Mouse (Mus musculus) kidney, adult 8-10 months (tissue): ENCODE measurements around the gene Psmd13.

Source experiments
- DNase-seq, 2 experiments: peaks; one replicate each; pipeline ENCODE4 v3.0.0; 2022

The Psmd13 gene

DNA sequence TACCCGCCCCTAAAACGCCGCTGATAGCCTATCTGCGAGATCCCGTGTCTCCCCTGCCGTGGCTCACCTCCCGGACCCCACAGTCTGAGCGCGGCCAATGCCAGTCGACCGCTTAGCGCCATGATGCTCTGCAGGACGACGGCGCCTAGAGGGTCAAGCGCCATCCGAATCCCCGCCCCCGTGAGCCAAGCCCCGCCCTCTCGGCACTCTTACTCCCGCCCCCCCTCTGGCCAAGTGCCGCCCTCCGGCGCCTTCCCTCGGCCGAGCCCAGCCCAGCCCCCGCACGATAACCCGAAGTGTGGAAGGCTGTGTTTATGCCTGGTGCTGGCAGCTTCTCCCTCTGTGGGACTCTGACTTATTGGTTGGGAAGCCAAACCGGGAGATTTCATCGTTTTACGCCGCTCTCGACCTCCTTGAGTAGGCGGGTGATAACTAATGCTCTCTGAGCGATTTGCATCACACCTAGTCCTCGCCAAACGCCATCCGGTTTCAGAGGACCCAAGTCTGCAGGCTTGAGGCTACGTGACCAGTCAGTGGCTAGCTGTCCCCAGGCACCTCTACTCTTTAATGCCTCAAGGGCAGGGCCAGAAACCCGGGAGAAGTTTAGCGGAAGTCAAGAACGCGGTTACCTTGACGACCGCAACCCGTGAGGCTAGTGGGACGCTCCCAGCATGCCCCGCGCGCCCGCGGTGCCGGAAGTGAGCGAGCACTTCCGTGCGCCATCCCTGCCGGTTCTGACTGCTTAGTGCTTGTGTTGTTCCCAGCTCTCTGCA lies at the start of gene Psmd13, which contains the start of gene Sirt3:
Gene Psmd13, plus strand, starts transcription at position 273 of the 773 bp plus-strand sequence.
Gene Sirt3, minus strand, starts transcription at position 614 of the 773 bp plus-strand sequence.
- peak; percentile 93 to 94 for DNase-seq

DNA sequence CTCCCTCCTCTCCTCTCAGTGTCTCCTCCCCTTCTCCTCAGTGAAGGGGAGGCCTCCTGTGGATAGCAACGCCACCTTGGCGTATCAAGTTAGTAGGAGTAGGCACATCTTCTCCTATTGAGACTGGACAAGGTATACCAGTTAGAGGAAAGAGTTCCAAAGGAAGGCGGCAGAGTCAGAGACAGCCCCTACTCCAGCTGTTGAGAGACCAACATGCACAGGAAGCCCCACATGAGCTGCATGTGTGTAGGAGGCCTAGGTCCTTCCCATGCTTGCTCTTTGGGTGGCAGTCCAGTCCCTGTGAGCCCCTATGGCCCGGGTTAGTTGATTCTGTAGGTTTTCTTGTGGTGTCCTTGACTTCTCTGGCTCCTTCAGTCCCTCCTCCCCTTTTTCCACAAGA lies 48.4 kb upstream of the Psmd13 start:
- no peak for DNase-seq

DNA sequence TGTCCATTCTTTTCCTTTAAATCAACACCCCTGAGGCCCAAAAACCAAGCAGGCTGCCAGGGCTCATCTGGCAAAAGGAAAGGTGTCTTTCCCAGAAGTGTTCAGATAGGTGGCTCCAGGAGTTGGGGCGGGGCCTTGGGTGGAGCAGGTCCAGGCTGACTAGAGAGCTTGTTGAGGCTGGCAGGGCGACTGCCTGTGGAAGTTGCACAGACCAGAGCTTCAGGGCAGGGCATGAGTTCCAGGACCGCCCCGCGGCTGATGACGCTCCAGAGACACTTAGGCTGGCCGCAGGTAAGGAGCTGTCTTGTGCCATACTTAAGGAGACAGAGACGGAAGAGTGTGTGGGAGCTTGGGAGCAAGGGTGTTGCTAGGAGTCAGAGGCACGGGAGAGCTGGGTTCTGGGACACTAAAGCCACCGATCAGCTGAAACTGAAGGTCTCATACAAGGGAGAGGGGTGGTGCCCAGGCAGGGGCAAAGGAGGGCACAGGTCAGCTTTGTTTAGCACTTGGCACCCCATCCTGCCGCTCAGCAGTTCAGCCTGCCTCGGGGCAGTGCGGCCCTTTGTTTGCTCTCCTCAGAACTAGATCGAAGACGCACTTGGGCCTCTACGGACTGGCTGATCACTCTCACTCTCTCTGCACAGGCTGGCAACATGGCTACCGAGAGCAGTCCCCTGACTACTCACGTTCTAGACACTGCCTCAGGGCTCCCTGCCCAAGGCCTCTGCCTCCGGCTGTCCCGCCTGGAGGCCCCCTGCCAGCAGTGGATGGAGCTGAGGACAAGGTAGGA lies 46.6 kb upstream of the Psmd13 start, which contains the start of gene Urah:
Gene Urah, plus strand, starts transcription at position 51 of the 790 bp plus-strand sequence.
- DNase-seq, result peak in 1 of 2 experiments; percentile 55

DNA sequence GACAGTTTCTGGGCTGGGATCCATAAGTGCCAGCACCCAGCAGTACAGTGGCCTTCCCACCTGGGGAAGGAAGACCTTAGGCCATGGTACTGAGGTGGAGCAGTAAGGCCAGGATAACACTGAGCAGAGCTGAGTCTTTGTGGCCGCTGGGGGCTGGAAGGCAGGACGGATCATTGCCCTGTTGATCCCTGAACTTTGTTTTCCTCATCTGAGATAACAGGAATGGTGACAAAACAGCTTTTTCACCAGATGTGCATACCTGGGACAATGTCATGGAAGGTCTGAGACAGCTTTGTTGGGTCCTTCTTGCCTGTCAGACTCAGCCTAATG lies 46.0 kb upstream of the Psmd13 start:
- DNase-seq, result no peak

DNA sequence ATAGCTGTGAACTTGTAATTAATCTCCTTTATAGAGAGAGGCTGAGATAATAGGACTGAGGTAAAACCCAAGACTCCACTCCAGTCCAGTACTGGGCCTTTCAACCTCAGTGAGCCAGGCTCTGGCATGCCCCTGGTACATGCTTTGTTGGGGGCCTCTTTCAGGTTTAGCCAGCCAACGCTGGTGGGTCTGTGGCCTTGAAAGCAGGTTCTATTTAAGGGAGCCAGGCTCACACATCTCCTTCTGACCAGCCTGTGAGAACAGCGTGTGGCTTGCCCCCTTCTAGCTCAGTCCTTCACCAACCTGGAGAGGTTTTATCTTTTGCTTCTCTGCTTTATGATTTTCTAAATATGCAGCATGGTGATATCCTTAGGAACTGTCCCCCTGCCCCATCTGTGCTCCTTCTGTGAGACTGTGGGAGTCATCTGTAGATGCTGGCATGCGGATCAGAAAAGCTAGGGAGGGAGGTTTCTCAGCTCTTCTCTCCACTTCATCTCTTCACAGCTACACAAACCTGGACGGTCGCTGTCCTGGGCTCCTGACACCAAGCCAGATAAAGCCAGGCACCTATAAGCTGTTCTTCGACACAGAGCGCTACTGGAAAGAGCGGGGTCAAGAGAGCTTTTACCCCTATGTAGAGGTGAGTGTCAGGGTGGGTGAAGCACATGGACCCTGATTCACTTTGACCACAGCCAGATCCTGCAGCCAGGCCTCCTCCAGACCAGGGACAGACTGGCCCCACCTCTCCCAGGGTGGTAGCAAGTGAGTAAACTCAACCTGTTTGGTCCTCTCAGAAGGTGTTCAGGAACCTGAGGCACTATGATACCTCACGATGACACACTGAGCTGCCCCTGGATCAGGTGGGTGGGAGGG lies 45.3 kb upstream of the Psmd13 start:
- DNase-seq, result no peak

DNA sequence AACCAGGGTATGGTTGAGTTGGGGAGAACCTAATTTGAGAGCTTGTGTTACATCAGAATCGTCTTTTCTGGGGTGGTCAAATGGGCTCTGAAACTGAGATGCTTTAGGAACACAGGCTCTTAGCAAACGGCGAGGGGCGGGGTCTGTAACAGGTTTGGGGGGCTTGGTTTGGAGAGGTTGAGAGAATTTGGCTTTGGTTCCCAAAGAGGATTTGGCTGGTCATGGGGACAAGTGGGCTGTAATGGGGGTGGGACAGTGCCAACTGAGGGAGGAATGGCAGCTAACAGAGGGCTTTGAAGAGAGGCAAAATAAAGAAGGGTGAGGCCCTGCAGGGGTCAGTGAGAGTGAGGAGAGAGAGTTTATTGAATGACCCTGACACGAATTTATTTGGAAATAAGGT lies 42.2 kb upstream of the Psmd13 start:
- no peak for DNase-seq

DNA sequence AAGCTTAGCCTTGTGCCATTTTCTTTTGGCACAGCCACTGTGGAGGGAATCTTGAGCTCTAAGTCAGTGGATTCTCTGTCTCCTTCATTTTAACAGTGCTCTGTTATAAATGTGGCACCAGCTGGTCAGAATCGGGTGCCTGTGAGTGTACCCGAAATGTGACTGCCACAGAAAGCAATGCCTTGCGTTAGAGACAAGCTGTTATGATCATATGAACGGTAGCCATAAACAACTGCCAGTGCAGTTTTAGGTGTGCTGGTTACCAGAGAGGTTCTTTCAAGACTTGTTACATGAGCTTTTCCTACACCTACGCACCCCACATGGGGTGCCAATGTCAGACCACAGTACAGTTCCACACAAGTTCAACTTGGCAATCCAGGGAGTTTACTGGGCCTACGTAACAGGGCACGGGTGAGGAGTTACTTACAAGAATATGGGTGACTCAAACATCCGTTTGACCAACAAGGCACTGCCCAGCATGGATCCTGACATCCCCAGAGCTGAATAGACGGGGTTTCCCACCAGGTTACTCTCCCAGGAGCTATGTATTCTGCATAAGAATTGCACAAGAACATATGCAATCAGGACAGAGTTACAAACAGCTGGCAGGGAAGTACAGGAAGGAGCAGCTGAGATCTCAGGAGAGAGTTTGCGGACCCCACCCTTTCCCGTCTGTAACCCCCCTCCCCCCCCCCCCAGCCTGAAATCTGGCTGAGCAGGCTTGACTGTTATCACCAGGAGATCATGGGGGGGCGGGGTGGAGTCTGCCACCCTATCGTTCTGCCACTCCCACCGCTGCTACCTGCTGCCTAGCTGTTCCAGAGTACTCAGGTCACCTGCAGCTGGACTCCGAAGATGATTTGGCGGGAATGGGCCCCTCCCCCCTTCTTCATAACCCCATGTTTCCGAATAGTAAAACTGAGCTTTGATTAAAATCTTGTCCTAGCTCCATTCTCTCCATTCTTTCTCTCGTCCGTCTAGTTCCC lies 40.7 kb upstream of the Psmd13 start:
- DNase-seq, result no peak

DNA sequence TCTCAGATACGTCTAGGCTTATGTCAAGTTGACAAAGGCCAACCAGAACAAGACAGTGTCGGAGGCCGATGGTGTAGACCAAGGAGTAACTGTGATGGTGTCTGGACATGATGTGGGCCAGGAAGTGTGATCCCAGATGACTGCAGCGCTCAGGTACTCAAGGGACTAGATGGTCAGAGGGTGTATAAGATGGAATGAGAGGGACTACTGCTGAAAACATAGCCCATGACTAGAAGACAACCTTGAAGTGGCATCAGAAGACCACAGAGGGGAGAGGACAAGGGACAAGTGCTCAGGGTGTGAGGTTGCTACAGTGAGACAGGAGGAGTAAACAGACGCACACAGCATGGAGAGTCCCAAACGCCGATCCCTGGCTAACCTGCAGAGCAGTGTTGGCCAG lies 38.0 kb upstream of the Psmd13 start:
- no peak for DNase-seq

DNA sequence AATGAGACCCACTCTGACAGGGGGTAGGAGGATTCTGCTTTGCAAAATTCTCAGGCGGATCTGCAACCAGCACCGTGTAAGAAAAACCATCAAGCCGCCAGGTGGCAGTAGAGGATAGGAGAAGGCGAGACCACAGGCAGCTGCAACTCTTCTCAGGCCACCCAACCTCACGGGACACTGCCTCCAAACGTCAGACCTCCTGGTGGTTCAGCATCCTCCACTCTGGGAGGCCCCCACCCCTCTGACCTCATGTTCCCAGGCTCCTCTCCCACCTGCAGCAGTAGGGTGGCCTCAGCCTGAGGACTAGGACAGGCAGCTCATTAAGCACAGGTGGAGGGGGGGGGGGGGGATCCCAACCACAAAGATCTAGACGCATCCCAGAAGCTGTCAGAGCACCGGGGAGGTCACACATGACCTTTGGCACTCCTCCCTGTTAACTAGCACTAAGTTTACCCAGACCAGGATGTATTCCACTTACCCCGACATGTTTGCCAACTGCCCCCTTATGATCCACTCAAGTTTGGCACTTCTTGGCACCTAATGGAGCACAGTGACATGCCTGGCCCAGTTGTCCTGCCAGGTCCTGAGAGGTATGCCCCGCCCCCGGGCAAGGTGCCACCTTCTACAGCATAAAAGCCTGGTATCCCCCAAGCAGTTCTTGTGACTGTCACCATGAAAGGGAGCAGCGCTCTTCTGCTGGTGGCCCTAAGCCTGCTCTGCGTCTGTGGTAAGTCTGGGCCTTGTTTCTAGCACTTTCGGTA lies 36.7 kb upstream of the Psmd13 start, which contains the start of gene Scgb1c1:
Gene Scgb1c1, plus strand, starts transcription at position 643 of the 761 bp plus-strand sequence.
- peak; percentile 77 to 90 for DNase-seq

DNA sequence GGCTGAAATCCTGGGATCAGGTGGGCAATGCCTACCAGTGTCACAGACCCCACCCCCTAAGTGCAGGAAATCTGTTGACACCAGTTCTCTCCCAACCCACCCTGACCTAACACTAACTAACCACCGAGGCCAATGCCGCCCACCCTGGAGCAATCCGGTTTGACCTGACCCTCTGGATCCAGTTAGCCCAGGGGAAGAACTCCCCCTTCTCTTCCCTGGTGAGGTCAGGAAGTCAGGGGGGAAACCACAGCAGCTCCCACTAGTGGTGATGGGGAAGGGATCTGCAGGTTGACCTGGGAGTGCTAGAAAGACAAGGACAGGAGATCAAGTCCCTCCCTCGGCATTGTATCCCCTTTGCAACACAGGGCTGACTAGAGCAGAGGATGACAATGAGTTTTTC lies 36.1 kb upstream of the Psmd13 start:
- no peak for DNase-seq

DNA sequence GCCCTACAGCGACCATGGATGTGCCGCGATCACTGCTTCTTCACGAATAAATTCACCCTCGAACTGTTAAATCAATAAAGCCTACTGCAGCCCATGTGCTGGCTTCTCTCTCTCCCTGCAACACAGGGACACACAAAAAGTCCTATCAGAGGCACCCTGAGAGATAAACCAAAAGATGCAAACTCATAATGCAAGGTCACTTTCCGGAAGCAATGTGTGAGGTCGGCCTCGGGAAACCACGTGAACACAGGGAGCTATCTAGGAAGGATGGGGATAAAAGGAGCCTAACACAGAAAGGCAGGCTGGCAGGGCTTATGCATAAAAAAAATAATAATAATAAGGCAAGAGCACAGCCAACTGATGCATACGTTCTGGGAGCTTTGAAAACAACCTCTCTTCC lies 35.1 kb upstream of the Psmd13 start:
- DNase-seq, result no peak

DNA sequence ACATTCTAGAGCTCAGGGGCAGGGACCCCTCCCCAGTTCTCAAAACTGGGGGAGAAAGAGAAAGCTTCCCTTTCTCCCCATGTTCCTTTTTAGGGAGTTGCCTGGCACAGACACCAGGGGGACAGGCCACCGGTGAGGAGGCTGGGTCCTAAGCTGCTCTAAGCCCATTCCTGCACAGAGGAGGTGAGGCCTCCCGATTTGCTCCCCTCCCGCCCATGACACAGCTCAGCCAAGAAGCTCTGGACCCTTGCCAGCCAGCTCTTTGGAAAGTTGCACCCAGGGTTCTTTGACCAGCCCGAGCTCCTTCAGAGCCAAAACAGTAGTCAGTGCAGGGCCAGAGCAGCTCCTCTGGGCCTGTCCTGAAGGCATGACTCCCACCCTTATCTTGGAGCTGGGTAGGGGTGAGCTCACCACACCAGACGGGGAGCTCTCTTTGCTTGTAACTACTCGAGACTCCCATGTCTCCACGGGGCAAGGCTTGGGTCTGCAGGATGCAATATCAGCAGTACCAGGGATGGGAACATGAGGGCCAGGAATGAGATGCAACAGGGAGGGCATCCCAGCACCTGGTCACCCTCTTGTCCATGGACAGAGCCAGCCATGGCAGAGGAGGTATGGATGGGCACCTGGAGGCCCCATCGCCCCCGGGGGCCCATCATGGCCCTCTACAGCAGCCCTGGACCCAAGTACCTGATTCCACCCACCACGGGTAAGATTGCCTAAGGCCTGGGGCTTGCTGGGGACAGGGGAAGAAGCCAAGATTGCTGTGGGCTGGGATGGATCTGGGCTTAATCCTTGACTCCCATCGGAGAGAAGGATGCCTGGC lies 33.8 kb upstream of the Psmd13 start, which contains the start of gene Odf3:
Gene Odf3, plus strand, starts transcription at position 51 of the 826 bp plus-strand sequence.
- peak; percentile 64 to 68 for DNase-seq

DNA sequence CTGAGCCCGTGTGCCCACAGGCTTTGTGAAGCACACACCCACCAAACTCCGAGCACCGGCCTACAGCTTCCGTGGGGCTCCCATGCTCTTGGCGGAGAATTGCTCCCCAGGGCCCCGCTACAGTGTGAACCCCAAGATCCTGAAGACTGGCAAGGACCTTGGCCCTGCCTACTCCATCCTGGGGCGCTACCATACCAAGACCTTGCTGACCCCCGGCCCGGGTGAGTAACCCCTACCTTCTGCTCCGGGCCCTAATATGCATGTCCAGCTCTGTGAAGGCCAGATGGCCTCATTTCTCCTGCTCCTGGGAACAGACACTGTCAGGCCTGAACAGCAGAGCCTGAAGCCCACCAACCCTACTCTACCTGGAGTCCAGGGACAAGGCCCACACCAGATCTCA lies 33.2 kb upstream of the Psmd13 start:
- no peak for DNase-seq

DNA sequence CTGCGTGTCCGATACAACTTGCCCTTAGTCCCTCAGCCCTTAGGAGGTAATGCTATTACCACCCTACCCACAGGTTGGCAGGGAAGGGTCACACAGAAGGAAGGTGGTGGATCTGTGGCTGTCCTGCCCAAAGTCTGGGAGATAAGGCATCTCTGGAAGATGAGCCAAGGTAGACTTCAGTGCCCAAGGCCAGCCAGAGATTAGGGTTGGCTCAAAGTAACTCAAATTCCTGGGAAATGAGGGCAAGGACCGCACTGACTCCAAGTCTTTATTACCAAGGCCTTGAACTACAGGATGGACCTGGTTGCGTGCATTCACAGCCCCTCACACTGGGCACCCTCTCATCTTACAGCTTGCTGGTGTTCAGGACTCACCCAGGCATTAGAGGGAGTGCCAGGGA lies 29.9 kb upstream of the Psmd13 start:
- DNase-seq, result no peak

DNA sequence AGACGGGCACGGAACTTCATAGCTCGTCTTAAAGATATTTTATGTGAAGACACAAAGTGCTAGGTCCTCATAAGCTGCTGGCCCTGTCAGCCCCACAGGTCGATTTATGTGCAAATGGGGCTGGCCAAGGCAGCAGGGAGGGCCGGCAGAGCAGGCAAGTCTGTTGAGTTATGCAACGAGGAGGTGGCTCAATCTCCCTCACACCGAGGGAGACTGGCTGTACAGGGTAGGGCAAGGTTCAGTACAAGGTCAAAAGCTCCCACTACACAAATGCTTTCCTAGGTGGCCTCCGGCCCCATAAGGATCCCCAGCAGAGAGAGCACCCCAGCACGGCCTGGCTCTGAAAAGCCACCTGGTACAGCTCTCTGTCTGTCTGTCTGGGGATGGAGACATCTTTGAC lies 28.4 kb upstream of the Psmd13 start:
- DNase-seq, result peak; percentile 54 to 75

DNA sequence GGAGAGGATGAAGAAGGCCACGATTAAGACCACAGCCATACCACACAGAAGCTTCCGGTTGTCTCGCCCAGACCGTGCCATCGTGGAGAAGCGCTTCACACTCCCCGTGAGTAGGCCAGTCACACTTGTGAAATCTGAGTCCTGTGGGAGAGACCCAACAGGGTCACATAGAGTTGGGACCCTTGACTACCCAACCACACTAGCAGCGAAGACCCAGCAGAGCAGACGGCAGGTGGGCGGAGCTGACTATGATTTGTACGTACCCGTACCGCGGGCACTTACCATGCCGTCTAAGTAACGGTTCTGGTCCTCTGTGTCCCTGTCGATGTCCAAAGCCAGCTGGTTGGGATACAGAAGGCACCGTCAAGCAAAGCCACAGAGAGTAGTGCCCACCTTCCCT lies 27.3 kb upstream of the Psmd13 start:
- DNase-seq, result no peak

DNA sequence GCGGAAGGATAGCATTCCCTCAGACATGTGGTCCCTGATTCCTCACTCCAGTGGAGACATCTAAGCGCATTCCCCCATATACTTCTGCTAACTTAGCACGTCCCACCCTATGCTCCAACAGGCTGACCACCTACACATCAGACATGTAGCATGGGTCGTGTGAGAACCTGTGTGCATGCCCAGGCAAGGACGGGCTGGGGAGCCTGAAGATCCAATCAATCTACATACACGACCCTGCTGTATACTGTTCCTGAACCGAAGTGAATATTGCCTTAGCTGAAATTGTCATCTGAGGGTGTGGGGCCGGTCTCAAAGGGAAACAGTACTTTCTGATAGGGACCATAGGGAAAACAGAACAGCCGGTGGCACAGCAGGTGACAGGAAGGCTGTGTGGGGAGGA lies 26.6 kb upstream of the Psmd13 start:
- DNase-seq, result no peak

DNA sequence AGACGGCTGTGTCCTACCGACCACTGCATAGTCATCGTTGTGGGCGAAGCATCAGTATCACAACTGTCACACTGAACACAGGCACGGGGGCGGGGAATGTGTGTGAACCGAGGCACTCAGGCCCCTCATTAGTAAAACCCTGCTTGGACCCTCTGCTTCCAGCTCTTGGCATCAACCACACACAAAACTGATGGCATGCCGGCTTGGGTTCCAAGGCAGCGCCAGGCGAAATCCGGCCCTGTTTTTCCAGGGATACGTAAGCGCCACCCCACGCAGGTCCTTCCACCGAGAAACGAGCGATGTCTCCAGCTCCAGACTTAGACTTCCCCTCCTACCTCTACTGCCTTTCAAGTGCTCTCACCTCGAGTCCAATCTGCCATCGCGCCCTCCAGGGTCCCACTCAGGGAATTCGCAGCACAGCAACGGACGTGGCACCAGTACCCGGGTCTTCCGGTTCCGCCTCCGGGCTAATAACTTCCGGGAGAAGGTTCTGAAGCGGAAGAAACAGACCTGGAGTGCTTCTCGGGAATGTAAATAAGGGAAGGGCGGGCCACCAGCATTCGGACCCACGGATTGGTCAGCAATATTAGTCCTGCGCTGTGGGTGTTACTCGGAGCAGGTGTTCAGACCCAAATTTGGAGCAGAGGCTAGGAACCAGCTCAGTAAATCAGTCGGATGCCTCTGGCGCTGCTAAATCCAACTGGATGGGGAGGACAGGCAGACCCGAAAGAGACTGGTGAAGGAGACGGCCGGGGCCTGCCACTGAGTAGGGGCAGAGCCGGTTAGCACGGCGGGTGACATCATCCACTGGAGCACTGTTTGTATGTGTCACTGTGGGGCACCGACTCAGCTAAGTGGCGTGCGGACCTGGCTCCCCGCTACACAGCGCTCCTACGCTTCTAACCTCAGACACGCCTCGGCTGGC lies 25.6 kb upstream of the Psmd13 start, which contains the start of gene Gm45785:
Gene Gm45785, minus strand, starts transcription at position 472 of the 925 bp plus-strand sequence.
- DNase-seq, result peak; percentile 92 to 93
